Mouse (Mus musculus): ENCODE results near the gene Csnk1e.

Csnk1e gene

GRCm38 (mm10) chr15:79442961-79443518 is 12.3 kb downstream of the Csnk1e start:
- no peak for DNase-seq

DNA sequence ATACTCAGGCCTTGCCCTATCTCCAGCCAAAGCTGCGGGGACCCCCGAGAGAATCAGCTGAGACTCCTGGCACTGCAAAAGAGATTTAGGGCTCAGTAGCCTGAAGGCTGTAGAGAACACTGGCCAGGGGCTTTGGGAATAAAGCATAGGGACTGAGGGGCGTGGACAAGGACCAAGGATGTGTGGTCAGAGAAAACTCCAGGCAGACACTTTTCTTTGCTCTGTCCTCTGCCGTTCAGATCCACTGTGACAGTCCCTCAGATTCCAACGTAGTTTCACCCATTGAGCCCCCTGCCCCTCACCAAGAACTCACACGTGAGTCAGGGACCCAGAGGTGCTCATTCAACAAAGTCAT is 13.1 kb downstream of the Csnk1e start:
- no peak for DNase-seq

GRCm38 (mm10) chr15:79441331-79442256 is 13.8 kb downstream of the Csnk1e start:
- DNase-seq, result peak; percentile 79

- DNase-seq, result no peak
Observed at GRCm38 (mm10) chr15:79440651-79441330, 14.6 kb downstream of the Csnk1e start.

DNA sequence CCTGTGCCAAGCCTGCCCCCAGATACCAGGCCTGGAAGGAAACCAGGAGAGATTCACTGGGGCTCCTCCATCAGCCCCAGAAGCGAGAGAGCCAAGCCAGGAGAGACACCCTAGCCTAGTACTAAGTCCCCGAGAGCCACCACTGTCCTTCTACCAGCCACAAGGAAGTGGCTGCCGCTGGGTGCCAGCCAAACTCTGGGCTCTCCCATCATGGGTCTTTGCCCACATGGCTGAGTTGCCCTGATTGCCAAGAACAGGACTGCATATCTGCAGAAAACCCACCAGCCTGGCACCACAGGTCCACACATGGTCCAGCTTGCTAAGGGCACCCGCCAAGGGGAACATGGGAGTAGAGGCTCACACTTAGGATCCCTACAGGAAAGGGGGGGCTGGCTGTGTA is 15.1 kb downstream of the Csnk1e start:
- DNase-seq, result peak; percentile 54

DNA sequence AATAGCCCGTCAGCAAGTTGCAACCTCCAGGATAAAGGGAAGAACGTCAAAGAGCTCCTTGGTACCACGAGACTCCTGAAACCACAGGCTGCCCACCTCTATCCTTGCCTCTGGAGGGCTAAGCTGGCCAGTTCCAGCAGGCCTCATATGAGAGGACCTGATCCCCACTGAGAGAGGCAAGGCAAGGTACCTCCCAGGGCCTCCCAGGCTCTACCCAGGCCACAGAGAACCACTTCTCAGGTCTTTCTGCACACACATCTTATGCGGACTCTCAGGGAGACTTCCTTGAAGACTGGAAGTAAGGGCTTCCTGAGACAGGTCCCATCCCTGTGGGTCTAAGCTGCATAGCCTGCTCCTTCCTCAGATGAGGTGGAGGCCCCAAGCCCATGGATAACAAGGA is 16.0 kb downstream of the Csnk1e start:
- no peak for DNase-seq

GRCm38 (mm10) chr15:79438816-79439215 is 16.6 kb downstream of the Csnk1e start:
- DNase-seq, result no peak

DNA sequence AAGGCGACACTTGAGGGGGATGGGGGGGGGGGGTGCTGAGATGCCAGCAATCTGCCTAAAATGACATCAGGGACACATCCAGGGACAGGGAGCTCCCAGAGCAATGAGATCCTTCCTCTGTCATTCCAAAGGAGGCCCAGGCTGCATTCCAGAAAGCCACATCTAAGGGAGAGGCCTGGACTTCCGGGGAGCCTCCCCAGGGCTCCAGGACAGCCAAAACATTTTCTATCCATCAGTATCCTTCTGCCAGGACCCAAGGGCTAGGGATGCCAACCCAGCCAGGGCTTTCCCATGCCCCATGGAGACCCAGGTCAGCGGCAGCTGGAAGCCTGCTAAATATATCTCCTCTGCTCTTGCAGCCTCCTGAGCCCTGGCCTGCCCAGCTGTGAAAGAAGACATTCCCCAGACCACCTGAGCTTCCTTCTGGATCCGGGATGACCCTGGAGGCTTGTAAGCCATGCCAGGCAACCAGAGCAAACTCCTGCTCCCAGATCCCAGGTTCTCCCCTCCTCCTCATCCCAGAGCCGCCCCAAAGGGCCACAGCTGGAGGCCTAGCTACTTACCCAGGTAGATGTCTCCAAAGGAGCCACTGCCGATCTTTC is 17.1 kb downstream of the Csnk1e start:
- no peak for DNase-seq

DNA sequence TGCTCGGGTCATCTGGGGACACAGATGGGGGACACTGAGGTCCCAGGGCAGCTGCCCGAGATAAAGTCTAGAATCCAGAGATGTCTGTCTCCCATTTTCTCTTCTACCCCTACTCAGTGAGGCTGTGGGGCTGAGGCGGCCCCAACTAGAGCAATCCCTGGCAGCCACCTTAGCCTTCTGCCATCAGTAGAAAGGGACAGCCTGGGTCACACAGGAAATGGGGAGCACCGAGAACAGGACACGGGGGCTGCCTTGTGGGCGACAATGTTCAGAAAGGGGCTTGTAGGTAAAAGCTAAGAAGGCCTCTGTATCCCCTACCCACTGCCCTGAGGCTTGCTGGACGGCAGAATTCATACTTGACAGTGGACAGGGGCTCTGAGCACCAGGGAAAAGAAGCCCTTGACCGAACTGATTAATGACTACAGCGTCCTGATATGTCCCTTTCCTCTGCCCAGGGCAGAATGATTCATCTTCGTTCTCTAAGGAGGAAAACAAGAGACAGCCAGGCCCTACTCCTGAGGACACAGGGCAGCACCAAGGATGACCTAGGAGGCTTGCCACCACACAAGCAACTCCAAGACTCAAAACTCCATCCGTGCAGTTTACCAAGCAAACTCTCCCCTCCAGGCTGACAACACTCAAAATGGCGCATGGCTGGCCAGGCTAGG is 17.7 kb downstream of the Csnk1e start:
- no peak for DNase-seq

- DNase-seq, result peak; percentile 57
Observed at GRCm38 (mm10) chr15:79436481-79436921, 18.9 kb downstream of the Csnk1e start.

DNA sequence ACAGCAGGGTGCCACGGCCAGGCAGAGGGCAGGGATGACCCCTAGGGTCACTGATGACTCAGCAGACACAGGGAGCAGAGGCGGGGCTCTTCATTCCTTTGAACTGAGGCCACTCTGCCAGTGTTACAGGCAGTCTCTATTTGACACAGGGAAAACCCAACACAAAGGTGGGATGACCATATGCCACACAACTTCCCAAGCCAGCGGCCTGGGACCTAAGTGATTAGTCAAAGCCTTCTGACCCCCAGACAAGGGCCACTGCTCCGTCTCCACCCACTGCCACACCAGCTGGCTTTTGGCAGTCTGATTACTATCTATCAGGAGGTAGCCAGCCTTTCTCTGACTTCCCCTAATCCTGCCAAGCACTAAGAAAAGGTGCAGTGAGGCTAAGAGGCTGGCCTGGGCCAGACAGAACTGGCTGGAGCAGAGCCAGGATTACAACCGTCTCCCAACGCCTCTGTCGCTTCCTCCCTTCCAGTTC is 20.1 kb downstream of the Csnk1e start:
- DNase-seq, result no peak

DNA sequence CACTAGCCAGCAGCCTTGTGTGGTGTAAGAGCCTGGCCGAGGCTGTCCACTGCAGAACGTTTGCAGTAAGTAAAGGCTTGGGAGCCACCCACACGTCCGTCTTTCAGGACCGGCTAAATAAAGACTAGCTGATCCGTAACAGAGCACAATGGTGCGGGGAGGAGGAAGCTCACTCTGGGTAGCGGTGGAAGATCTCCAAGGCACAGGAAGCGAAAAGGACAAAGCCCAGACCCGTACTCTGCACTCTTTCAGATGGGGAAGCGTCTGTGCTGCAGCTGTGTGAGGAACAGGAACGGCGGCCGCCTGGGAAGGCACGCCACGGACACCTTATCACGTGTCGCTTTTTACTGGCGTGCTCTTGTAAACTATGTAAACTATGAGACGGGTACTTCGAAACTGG is 22.5 kb downstream of the Csnk1e start:
- DNase-seq, result no peak

DNA sequence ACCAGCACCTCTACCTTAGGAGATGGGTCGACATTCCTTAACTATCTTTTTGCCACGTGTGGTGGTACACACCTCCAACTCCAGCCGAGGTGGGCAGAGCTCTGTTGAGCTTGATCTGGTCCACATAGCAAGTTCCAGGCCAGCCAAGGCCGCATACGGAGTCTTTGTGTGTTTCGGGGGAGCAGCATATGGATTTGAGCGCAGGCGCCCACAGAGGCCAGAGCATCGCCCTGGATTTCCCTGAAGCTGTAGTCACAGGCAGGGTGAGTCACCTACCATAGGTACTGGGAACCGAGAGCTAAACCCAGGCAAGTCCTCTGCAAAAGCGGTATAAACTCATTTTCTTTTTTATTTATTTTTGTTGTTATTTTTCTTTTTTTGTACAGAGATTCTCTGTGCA is 23.0 kb downstream of the Csnk1e start:
- no peak for DNase-seq

DNA sequence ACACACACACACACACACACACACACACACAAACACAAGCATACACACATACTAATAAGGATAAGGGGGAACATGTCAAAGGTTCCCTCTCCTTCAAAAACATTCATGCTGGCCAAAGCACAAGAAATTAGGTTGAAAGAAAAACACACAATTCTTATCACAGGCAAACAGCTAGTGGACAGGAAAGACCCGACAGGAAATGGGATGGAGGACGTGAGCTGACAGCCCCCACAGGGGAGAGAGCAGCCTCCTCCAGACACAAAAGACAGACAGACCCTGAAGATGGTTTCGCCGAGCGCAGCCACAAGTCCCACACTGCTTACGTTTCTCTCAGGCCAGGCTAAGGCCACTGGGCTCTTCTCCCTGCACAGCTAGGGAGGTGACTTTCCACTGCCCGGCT is 23.4 kb downstream of the Csnk1e start:
- DNase-seq, result no peak

DNA sequence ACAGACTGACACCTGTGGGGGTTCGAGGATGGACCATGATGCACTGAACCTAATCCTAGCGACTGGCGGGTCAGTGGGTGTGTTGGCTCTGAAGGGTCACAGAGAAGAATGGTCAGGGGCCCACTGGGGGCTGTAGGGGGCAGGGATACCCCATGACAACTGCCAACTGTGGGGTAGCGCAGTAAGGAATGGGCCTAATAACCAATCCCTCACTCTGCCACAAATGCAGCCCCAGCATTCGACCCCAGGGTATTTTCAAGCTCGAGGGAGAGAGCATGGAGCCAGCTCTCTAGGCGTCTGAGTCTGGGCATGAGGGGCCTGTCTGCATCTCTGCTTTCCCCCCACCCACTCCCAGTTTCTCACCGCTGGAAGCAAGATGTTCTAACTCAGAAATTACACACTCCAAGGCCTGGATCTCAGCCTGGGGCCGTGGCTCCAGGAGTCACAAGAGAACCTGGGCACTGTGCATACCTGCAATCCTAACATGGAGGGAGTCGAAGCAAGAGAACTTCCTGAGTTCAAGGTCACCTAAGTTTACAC is 24.8 kb downstream of the Csnk1e start:
- no peak for DNase-seq

DNA sequence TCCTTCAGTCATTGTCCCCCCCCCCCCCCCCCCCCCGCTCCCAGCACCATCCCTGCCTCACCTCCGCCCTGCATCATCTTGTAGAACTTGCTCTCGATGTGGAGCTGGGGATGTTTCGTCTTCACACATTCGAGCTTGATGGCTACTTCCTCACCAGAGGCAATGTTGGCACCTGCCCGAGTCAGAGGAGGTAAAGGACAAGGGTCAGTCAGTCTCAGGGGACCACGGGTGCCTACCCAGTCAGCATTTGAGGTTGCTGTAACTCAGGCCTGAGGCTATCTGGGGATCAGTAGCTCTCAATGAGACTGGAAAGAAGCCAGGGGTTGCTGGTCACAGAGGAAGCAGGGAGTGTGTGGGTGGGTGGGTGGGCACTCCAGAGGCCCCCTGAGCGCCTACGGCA is 25.4 kb downstream of the Csnk1e start:
- no peak for DNase-seq

GRCm38 (mm10) chr15:79429527-79429926 is 25.8 kb downstream of the Csnk1e start:
- no peak for DNase-seq

DNA sequence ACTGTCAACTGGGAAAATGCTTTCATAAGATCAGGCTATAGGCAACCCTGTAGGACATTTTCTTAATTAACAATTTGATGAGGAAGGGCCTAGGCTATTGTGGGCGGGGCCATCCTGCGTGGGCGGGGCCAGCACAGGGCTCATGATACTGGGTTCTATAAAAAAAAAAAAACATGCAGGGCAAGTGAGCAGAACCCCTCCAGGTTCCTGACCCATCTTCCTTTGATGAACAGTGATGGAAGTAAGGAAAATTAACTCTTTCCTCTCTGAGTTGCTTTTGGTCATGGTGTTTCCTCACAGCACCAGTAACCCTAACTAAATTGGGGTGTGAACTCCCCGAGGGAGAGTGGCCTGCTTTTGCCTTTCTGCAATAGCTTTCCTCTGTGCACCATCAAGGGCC is 26.8 kb downstream of the Csnk1e start:
- DNase-seq, result no peak

- DNase-seq, result no peak
Observed at GRCm38 (mm10) chr15:79427516-79427915, 27.9 kb downstream of the Csnk1e start.

DNA sequence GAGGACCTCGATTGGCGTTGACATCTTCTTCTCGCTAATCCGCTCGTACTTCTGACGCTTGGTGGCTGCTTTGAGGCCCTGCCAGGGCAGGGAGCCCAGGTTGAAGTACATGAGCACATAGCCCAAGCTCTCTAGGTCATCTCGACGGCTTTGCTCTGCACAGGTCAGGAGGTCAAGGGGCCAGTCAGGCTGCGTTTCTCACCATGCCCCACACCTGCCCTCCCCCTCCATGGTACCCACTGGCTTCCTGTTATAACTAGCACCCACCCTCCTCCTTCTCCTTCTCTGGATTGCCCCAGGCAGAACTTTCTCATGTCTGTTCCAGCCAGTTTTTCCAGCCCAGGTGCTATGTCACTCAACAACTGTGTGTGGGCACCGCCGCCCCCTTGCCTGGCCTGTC is 29.9 kb downstream of the Csnk1e start:
- DNase-seq, result no peak

DNA sequence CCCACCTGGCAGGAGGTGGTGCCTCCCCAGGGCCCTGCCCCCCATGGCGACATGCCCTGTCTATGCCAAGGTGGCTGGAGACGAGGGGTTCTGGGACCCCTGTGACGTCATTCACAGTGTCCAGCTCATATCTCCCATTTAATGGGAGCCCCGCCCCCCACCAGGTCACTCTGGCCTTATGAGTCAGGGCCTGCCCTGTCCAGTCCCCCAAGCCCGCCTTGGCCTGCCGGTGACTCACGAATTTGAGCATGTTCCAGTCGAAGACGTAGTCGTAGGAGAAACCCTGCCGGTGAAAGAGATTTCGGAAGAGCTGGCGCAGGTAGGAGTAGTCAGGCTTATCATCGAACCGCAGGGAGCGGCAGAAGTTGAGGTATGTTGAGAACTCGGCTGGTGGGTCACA is 30.8 kb downstream of the Csnk1e start:
- no peak for DNase-seq

DNA sequence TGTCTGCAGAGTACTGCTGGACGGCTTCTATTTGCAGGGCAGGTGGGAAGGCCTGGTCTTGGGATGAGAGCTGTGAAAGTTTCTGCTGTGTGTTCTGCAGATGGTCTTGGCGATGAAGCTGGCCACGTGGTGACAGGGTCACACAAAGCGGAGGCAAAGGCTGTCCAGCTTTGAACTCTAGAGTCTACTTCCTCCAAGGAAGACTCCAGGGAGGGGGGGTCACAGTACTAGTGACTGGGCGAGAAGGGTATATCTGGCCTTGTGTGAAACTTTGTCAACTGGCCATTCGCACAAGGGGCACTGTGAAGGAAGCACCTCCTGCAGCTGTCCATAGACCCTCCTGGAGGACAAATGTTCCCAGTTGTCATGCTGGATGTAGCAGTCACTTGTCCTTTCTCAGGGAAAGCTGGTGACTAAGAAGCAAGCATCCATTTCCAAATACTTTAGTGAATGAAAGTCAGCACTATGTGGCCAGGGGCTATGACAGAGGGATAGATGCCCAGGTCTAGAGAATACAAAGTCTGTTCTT is 32.6 kb downstream of the Csnk1e start:
- no peak for DNase-seq
